Mouse (Mus musculus) ES-E14 (cell line): Measurements from ENCODE around the gene Hoxb3. TPM values are rescaled to one million over a fixed set of nuclear protein-coding genes. Genes with fewer than 3 reads are reported as not detected.

ENCODE experiments used
- DNase-seq: peaks from one replicate; pipeline ENCODE4 v3.0.0-alpha.2; 2013; ENCODE audit warnings: low read depth, low spot score
- H3K27ac ChIP-seq: 2 replicates; pipeline ENCODE4 v1.5.1; 2012; ENCODE audit warnings: low read depth, mild to moderate bottlenecking, low read length, moderate library complexity, mixed read lengths; ENCODE audit not compliant: poor library complexity, insufficient read depth, severe bottlenecking
- H3K36me3 ChIP-seq: 2 replicates; pipeline ENCODE4 v1.6.1; 2012; ENCODE audit warnings: mild to moderate bottlenecking, low read length, moderate library complexity, mixed read lengths; ENCODE audit not compliant: control insufficient read depth, poor library complexity, insufficient read depth, severe bottlenecking
- H3K4me1 ChIP-seq, 2 experiments: fragments of 150-350 bp in 1 of 2; sonication (generic) in 1 of 2; 2 replicates each; pipeline ENCODE4 v1.6.1; 2012; ENCODE audit warnings: low read length in 2 of 2, mild to moderate bottlenecking in 1 of 2, mixed read lengths in 1 of 2; ENCODE audit not compliant: control insufficient read depth in 2 of 2, insufficient read depth in 2 of 2, poor library complexity in 1 of 2
- H3K4me3 ChIP-seq, 2 experiments: fragments of 150-350 bp in 1 of 2; sonication (generic) in 1 of 2; 2 replicates each; pipeline ENCODE4 v1.5.1; 2012; ENCODE audit warnings: low read length in 2 of 2, low read depth in 1 of 2, mild to moderate bottlenecking in 1 of 2, mixed read lengths in 1 of 2; ENCODE audit not compliant: insufficient read depth in 1 of 2, poor library complexity in 1 of 2, severe bottlenecking in 1 of 2
- H3K9ac ChIP-seq: 2 replicates; pipeline ENCODE4 v1.6.1; 2012; ENCODE audit warnings: low read depth, mild to moderate bottlenecking, low read length, mixed read lengths; ENCODE audit not compliant: poor library complexity, insufficient read depth, severe bottlenecking
- H3K9me3 ChIP-seq: fragments of 150-350 bp; sonication (generic); 2 replicates; pipeline ENCODE4 v1.6.1; 2012; ENCODE audit warnings: low read depth, mild to moderate bottlenecking, low read length; ENCODE audit not compliant: control insufficient read depth, insufficient read depth
- CHD2 ChIP-seq: IDR thresholded peaks from 2 replicates; pipeline ENCODE4 v1.6.1; 2014; ENCODE audit warnings: mild to moderate bottlenecking, low read depth, low read length, inconsistent platforms
- HCFC1 ChIP-seq: IDR thresholded peaks from 2 replicates; pipeline ENCODE4 v1.6.1; 2012; ENCODE audit warnings: low read length, inconsistent platforms, borderline replicate concordance; ENCODE audit not compliant: insufficient read depth
- MAFK ChIP-seq: IDR thresholded peaks from 2 replicates; pipeline ENCODE4 v1.6.1; 2014; ENCODE audit warnings: mild to moderate bottlenecking, low read depth, low read length, inconsistent platforms; ENCODE audit not compliant: insufficient read depth
- ZC3H11A ChIP-seq: IDR thresholded peaks from 2 replicates; pipeline ENCODE4 v1.6.1; 2012; ENCODE audit warnings: low read depth, mild to moderate bottlenecking, inconsistent platforms, low read length, borderline replicate concordance
- ZNF384 ChIP-seq: IDR thresholded peaks from 2 replicates; pipeline ENCODE4 v1.6.1; 2012; ENCODE audit warnings: low read depth, low read length, inconsistent platforms
- in situ Hi-C, 2 experiments: fragments of 600-800 bp; cut with MboI; formaldehyde crosslinking; loops; one replicate each; pipeline ENCODE4 v1.15.1; 2025; ENCODE audit warnings: low sequenced_read_pairs in 2 of 2, inconsistent platforms in 1 of 2; ENCODE audit not compliant: unreplicated experiment in 2 of 2
- total RNA-seq: library from RNA; depleted of rRNA; stranded (reverse); fragments of 300-350 nt; gene quantifications from 2 replicates; pipeline ENCODE4 v1.2.3, GENCODE M21; 2012

Gene Hoxb3
- total RNA-seq, 1 experiment = 0.54 TPM

DNA sequence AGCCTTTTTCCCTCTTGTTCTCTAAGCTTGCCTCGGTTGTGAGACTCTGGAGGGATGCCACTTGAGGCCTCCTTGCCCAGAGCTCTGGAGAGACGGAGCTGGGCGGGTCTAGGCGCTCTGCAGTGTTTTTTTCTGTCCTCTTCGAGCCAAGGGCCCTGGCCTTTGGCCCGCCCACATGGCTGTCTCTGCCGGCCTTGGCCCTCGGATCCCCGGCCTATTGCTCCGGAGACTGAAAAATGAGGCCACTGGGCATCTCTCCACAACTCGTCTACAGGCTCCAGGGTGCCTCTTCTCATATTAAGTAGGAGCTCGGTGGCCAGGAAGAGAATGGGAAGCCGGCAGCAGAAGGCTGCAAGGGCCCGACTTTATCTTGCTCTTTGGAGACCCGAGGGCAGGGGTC, 21.3 kb upstream of the Hoxb3 start:
- TF ChIP-seq CHD2 (no peak), ZNF384 (no peak), MAFK (no peak), ZC3H11A (no peak), HCFC1 (no peak)
- Histone ChIP-seq H3K36me3 (no peaks in the 10 kb centered on the region), H3K9me3 (no peaks in the 10 kb centered on the region), H3K27ac (no peak overlapping the region), H3K4me3 (no peak overlapping the region), H3K9ac (no peak overlapping the region), H3K4me1 (peaks cover 0 to 3% of the 10 kb centered on the region in 2 experiments; a peak in 1 of 4 replicates)
- in situ Hi-C loops = loop anchor here in 1 of 2 experiments (10.0 kb wide), 1 partner anchor 253 kb away; no protein-coding TSS in a partner anchor
- no peak for DNase-seq

DNA sequence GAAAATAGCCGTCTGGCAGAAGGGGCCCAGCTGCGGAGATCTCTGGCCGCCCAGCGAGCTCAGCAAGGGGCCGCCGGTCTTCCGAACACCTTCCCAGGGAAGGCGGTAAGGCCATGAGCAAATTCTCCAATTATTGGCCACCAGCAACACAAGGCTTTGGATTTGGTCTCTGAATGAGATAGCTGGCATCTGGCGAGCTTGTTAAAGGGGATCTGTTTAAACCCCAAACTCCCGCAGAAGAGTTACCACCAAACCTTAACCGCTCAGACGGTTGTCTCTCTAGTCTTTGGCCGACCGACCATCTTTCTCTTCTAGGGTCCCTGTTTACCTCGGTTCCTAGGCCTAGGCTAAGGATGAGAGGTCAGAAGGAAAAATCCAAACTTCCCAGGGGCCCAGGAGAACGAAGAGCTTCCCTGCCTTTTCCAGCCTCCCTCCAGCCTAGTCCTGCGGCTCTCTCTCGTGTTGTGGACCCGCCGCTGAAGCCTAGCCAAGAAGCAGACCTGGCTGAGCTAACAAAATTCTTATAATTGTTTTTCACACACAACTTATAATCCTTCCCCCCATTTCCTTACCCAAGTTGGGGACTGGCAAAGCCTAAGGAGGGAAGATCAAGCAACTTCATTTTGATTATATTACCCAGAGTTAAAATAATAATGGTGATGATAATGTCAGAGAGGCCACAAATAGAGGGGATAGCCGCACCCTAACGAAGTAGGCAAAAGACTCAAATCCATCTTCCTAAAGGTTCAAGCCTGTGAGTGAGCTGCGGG, 20.6 kb upstream of the Hoxb3 start:
- Histone ChIP-seq H3K36me3 (no peaks in the 10 kb centered on the region), H3K4me3 (no peak overlapping the region), H3K4me1 (peaks cover 0 to 3% of the 10 kb centered on the region in 2 experiments; a peak in 1 of 4 replicates), H3K9ac (no peak overlapping the region), H3K27ac (no peak overlapping the region), H3K9me3 (no peaks in the 10 kb centered on the region)
- TF ChIP-seq HCFC1 (no peak), ZC3H11A (no peak), ZNF384 (no peak), MAFK (no peak), CHD2 (no peak)
- no peak for DNase-seq
- in situ Hi-C loops = loop anchor here in 1 of 2 experiments (10.0 kb wide), 1 partner anchor 252 kb away; no protein-coding TSS in a partner anchor

GRCm38 (mm10) chr11:96303151-96304099, 19.7 kb upstream of the Hoxb3 start, which contains the start of gene Hoxb5:
Gene Hoxb5, plus strand, starts transcription at chr11:96303336.
- DNase-seq = no peak
- Histone ChIP-seq H3K27ac (no peak within 1 kb of the TSS), H3K9me3 (no peaks in the 10 kb centered on the region), H3K4me3 (peak within 1 kb of the TSS; percentile 1 to 13; a peak in 1 of 4 replicates), H3K9ac (no peak within 1 kb of the TSS), H3K36me3 (no peaks in the 10 kb centered on the region), H3K4me1 (peaks cover 0 to 3% of the 10 kb centered on the region in 2 experiments; a peak in 1 of 4 replicates)
- TF ChIP-seq CHD2 = no peak
- TF ChIP-seq ZC3H11A = no peak
- TF ChIP-seq HCFC1 = no peak
- TF ChIP-seq MAFK = no peak
- no peak for TF ChIP-seq ZNF384
- in situ Hi-C loops = loop anchor here in 1 of 2 experiments (10.0 kb wide), 1 partner anchor 251 kb away; no protein-coding TSS in a partner anchor

DNA sequence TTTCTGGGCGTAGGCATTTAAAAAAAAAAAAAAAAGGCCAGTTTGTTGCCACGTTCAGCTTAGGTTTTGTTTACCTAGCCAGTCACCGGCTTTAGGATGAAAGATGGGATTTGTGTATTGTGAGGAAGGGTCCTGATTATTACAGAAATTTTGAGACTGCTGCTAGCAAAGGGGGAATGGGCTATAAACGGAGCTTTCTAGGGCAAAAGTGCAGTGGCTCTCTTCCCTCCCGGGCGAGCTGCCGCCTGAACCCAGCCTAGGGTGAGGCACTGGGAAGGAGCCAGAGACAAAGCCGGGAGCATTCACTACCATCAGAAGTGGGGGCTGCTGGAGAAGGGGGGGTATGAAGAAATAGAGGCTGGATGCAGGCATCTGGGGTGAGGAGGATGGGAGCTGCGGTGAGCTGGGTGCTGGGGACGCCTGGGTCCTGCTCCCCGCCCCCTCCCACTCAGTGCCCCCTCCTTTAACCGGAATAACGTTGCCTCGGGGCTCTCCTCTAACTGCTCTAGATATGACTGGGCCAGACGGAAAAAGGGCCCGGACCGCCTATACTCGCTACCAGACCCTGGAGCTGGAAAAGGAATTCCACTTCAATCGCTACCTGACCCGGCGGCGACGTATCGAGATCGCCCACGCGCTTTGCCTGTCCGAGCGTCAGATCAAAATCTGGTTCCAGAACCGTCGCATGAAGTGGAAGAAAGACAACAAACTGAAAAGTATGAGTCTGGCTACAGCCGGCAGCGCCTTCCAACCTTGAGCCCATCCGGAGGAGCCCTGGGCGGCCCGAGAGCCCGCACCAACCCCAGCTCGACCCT, 18.5 kb upstream of the Hoxb3 start:
- Histone ChIP-seq H3K9ac (no peak overlapping the region), H3K27ac (no peak overlapping the region), H3K4me1 (peaks cover 0 to 3% of the 10 kb centered on the region in 2 experiments; a peak in 1 of 4 replicates), H3K9me3 (no peaks in the 10 kb centered on the region), H3K36me3 (no peaks in the 10 kb centered on the region), H3K4me3 (no peak overlapping the region)
- in situ Hi-C loops = loop anchor here in 1 of 2 experiments (10.0 kb wide), 1 partner anchor 250 kb away; no protein-coding TSS in a partner anchor
- DNase-seq = no peak
- TF ChIP-seq MAFK = no peak
- TF ChIP-seq HCFC1 = no peak
- TF ChIP-seq ZC3H11A = no peak
- no peak for TF ChIP-seq CHD2
- no peak for TF ChIP-seq ZNF384
